Mouse (Mus musculus): ENCODE measurements around the gene Fxyd5. TPM values are rescaled to one million over a fixed set of nuclear protein-coding genes. Genes with fewer than 3 reads are reported as not detected.

Gene Fxyd5
- polyA plus RNA-seq, 1 experiment: 12.5 TPM

GRCm38 (mm10) chr7:31059919-31060620 lies 17.8 kb upstream of the Fxyd5 start:
- DNase-seq (ENCODE audit: low read depth): no peak
- no peak for TF ChIP-seq POLR2A (IDR thresholded peaks at IDR 0.05; ENCODE audit: borderline replicate concordance, extremely low read depth, insufficient read depth, insufficient read length, poor library complexity, severe bottlenecking)
- no peak for TF ChIP-seq CTCF (IDR thresholded peaks at IDR 0.05; ENCODE audit: borderline replicate concordance, extremely low read depth, insufficient read depth, insufficient read length)

GRCm38 (mm10) chr7:31059108-31059507 lies 16.8 kb upstream of the Fxyd5 start, which contains the start of gene Lgi4:
TSS of gene Lgi4 (plus strand) at chr7:31059342.
- peak; percentile 89 for TF ChIP-seq CTCF (IDR thresholded peaks at IDR 0.05; ENCODE audit: borderline replicate concordance, extremely low read depth, insufficient read depth, insufficient read length)
- no peak for TF ChIP-seq POLR2A (IDR thresholded peaks at IDR 0.05; ENCODE audit: borderline replicate concordance, extremely low read depth, insufficient read depth, insufficient read length, poor library complexity, severe bottlenecking)

GRCm38 (mm10) chr7:31058211-31058610 lies 15.9 kb upstream of the Fxyd5 start:
- no peak for TF ChIP-seq POLR2A (IDR thresholded peaks at IDR 0.05; ENCODE audit: borderline replicate concordance, extremely low read depth, insufficient read depth, insufficient read length, poor library complexity, severe bottlenecking)
- TF ChIP-seq CTCF (IDR thresholded peaks at IDR 0.05; ENCODE audit: borderline replicate concordance, extremely low read depth, insufficient read depth, insufficient read length): no peak

More at GRCm38 (mm10) chr7:31059108-31059507, 16.8 kb upstream of the Fxyd5 start, which contains the start of gene Lgi4:
- peak; percentile 69 for DNase-seq (ENCODE audit: low read depth)

GRCm38 (mm10) chr7:31057730-31058129 lies 15.4 kb upstream of the Fxyd5 start:
- TF ChIP-seq CTCF (IDR thresholded peaks at IDR 0.05; ENCODE audit: borderline replicate concordance, extremely low read depth, insufficient read depth, insufficient read length) (no peak), POLR2A (IDR thresholded peaks at IDR 0.05; ENCODE audit: borderline replicate concordance, extremely low read depth, insufficient read depth, insufficient read length, poor library complexity, severe bottlenecking) (no peak)
- DNase-seq (ENCODE audit: low read depth): no peak

More at GRCm38 (mm10) chr7:31058211-31058610, 15.9 kb upstream of the Fxyd5 start:
- no peak for DNase-seq (ENCODE audit: low read depth)

GRCm38 (mm10) chr7:31057071-31057470 lies 14.8 kb upstream of the Fxyd5 start, which contains the start of gene Fxyd1:
TSS of gene Fxyd1 (minus strand) at chr7:31057199.
- TF ChIP-seq POLR2A (IDR thresholded peaks at IDR 0.05; ENCODE audit: borderline replicate concordance, extremely low read depth, insufficient read depth, insufficient read length, poor library complexity, severe bottlenecking) (no peak), CTCF (IDR thresholded peaks at IDR 0.05; ENCODE audit: borderline replicate concordance, extremely low read depth, insufficient read depth, insufficient read length) (no peak)
- DNase-seq (ENCODE audit: low read depth): no peak

- DNase-seq (ENCODE audit: low read depth): no peak
- TF ChIP-seq CTCF (IDR thresholded peaks at IDR 0.05; ENCODE audit: borderline replicate concordance, extremely low read depth, insufficient read depth, insufficient read length) (no peak), POLR2A (IDR thresholded peaks at IDR 0.05; ENCODE audit: borderline replicate concordance, extremely low read depth, insufficient read depth, insufficient read length, poor library complexity, severe bottlenecking) (no peak)
Observed at GRCm38 (mm10) chr7:31056448-31056847, 14.2 kb upstream of the Fxyd5 start.

GRCm38 (mm10) chr7:31055883-31056282 lies 13.6 kb upstream of the Fxyd5 start:
- no peak for TF ChIP-seq POLR2A (IDR thresholded peaks at IDR 0.05; ENCODE audit: borderline replicate concordance, extremely low read depth, insufficient read depth, insufficient read length, poor library complexity, severe bottlenecking)
- TF ChIP-seq CTCF (IDR thresholded peaks at IDR 0.05; ENCODE audit: borderline replicate concordance, extremely low read depth, insufficient read depth, insufficient read length): no peak
- DNase-seq (ENCODE audit: low read depth): no peak

- no peak for TF ChIP-seq POLR2A (IDR thresholded peaks at IDR 0.05; ENCODE audit: borderline replicate concordance, extremely low read depth, insufficient read depth, insufficient read length, poor library complexity, severe bottlenecking)
- no peak for TF ChIP-seq CTCF (IDR thresholded peaks at IDR 0.05; ENCODE audit: borderline replicate concordance, extremely low read depth, insufficient read depth, insufficient read length)
- peak; percentile 51 for DNase-seq (ENCODE audit: low read depth)
Observed at GRCm38 (mm10) chr7:31055354-31055824, 13.1 kb upstream of the Fxyd5 start.

GRCm38 (mm10) chr7:31054661-31055320 lies 12.5 kb upstream of the Fxyd5 start:
- no peak for DNase-seq (ENCODE audit: low read depth)
- TF ChIP-seq CTCF (IDR thresholded peaks at IDR 0.05; ENCODE audit: borderline replicate concordance, extremely low read depth, insufficient read depth, insufficient read length) (no peak), POLR2A (IDR thresholded peaks at IDR 0.05; ENCODE audit: borderline replicate concordance, extremely low read depth, insufficient read depth, insufficient read length, poor library complexity, severe bottlenecking) (no peak)

GRCm38 (mm10) chr7:31053882-31054447 lies 11.7 kb upstream of the Fxyd5 start:
- no peak for TF ChIP-seq POLR2A (IDR thresholded peaks at IDR 0.05; ENCODE audit: borderline replicate concordance, extremely low read depth, insufficient read depth, insufficient read length, poor library complexity, severe bottlenecking)
- no peak for DNase-seq (ENCODE audit: low read depth)

- TF ChIP-seq POLR2A (IDR thresholded peaks at IDR 0.05; ENCODE audit: borderline replicate concordance, extremely low read depth, insufficient read depth, insufficient read length, poor library complexity, severe bottlenecking) (no peak), CTCF (IDR thresholded peaks at IDR 0.05; ENCODE audit: borderline replicate concordance, extremely low read depth, insufficient read depth, insufficient read length) (0 out of 2 replicates have a peak, but pooled peaks have one; percentile 3)
- peak; percentile 48 for DNase-seq (ENCODE audit: low read depth)
Observed at GRCm38 (mm10) chr7:31052636-31053434, 10.6 kb upstream of the Fxyd5 start.

All from brain, embryonic 14.5 days (tissue).